Mouse (Mus musculus): ENCODE measurements around the gene Ireb2. TPM values are rescaled to one million over a fixed set of nuclear protein-coding genes. Genes with fewer than 3 reads are reported as not detected.
"Not testable (repeated sequence)": the region's sequence is repeated elsewhere in the genome, so short reads cannot be mapped to it uniquely, and the experiment has no call there.

The Ireb2 gene
- polyA plus RNA-seq, 1 experiment from 2014 or later: 46.5 TPM

- no peak overlapping the region for H3K9ac ChIP-seq
- peaks cover 7% of the 10 kb centered on the region; the same call in 1 of the 2 replicates for H3K36me3 ChIP-seq
- peak overlapping the region; percentile 10; the same call in 1 of the 2 replicates for H3K27ac ChIP-seq
- ATAC-seq (ENCODE audit: low FRiP score): peak; percentile 49
- H3K4me1 ChIP-seq (replicated peaks): peaks cover 12% of the 10 kb centered on the region
- peak overlapping the region; percentile 86 for H3K4me2 ChIP-seq
- peak overlapping the region; percentile 61; the same call in 1 of the 2 replicates for H3K4me3 ChIP-seq
- H3K9me3 ChIP-seq: no peaks in the 10 kb centered on the region
- 66% methylated on average over 8 of the region's 8 CpGs for WGBS
- H3K27me3 ChIP-seq: no peaks in the 10 kb centered on the region
These were observed 52.8 kb downstream of the Ireb2 start for GRCm38 (mm10) chr9:54916401-54916800.

GRCm38 (mm10) chr9:54917010-54917677 lies 53.6 kb downstream of the Ireb2 start, which contains the start of gene Hykk:
Gene Hykk, plus strand, starts transcription at chr9:54917283.
- Histone ChIP-seq H3K27ac (peak within 1 kb of the TSS; percentile 24), H3K4me3 (peak within 1 kb of the TSS; percentile 61), H3K9ac (peak within 1 kb of the TSS; percentile 76), H3K27me3 (no peaks in the 10 kb centered on the region), H3K4me2 (peak within 1 kb of the TSS; percentile 86), H3K36me3 (peaks cover 2% of the 10 kb centered on the region), H3K9me3 (no peaks in the 10 kb centered on the region), H3K4me1 (replicated peaks) (peaks cover 12% of the 10 kb centered on the region)
- ATAC-seq (ENCODE audit: low FRiP score): peak; percentile 100
- under 1% methylated on average over 34 of the region's 34 CpGs for WGBS

- Histone ChIP-seq H3K4me2 (peak overlapping the region; percentile 86; the same call in 1 of the 2 replicates), H3K9me3 (no peaks in the 10 kb centered on the region; the same call in 1 of the 2 replicates), H3K27me3 (no peaks in the 10 kb centered on the region), H3K36me3 (peaks cover 9% of the 10 kb centered on the region), H3K4me3 (no peak overlapping the region), H3K9ac (no peak overlapping the region), H3K27ac (no peak overlapping the region), H3K4me1 (replicated peaks) (peaks cover 12% of the 10 kb centered on the region)
- WGBS: 80% methylated on average over 2 of the region's 2 CpGs
- ATAC-seq (ENCODE audit: low FRiP score): no peak
These were observed 54.6 kb downstream of the Ireb2 start for GRCm38 (mm10) chr9:54918191-54918590.

- WGBS: 92% methylated on average over 5 of the region's 5 CpGs
- Histone ChIP-seq H3K27me3 (no peaks in the 10 kb centered on the region), H3K4me2 (no peak overlapping the region), H3K9ac (no peak overlapping the region), H3K4me3 (no peak overlapping the region), H3K36me3 (peaks cover 9% of the 10 kb centered on the region), H3K4me1 (replicated peaks) (peaks cover 12% of the 10 kb centered on the region), H3K27ac (no peak overlapping the region), H3K9me3 (no peaks in the 10 kb centered on the region; the same call in 1 of the 2 replicates)
- no peak for ATAC-seq (ENCODE audit: low FRiP score)
These were observed 55.2 kb downstream of the Ireb2 start for GRCm38 (mm10) chr9:54918781-54919180.

DNA sequence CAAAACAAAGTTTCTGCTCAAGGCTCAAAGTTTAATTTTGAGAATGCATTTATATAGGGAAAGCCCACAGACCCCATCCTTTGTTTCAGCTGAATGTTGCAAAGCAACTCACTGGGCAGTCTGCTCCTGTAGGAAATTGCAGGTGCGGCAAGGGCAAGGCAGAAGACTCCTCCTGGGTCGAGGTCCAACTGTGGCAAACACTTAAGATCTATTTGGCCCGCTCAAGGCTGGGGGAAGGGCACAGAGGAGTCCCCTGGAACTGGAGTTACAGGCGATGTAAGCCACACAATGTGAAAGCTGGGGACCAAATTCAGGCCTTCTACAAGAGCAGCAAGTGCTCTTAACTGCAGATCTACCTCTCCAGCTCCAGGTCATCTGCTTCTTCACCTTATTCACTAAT lies 56.4 kb downstream of the Ireb2 start:
- H3K27ac ChIP-seq: no peak overlapping the region
- peaks cover 12% of the 10 kb centered on the region for H3K4me1 ChIP-seq (replicated peaks)
- 64% methylated on average over 4 of the region's 4 CpGs for WGBS
- no peak for ATAC-seq (ENCODE audit: low FRiP score)
- peaks cover 9% of the 10 kb centered on the region for H3K36me3 ChIP-seq
- H3K4me3 ChIP-seq: no peak overlapping the region
- H3K27me3 ChIP-seq: no peaks in the 10 kb centered on the region
- H3K9me3 ChIP-seq: no peaks in the 10 kb centered on the region; the same call in 1 of the 2 replicates
- no peak overlapping the region for H3K9ac ChIP-seq
- H3K4me2 ChIP-seq: no peak overlapping the region

GRCm38 (mm10) chr9:54930741-54931140 lies 67.2 kb downstream of the Ireb2 start:
- H3K4me1 ChIP-seq (replicated peaks): no peaks in the 10 kb centered on the region
- no peak overlapping the region for H3K27ac ChIP-seq
- no peaks in the 10 kb centered on the region for H3K9me3 ChIP-seq
- H3K4me2 ChIP-seq: no peak overlapping the region
- H3K36me3 ChIP-seq: no peaks in the 10 kb centered on the region
- 92% methylated on average over 1 of the region's 1 CpGs for WGBS
- no peak overlapping the region for H3K9ac ChIP-seq
- no peaks in the 10 kb centered on the region for H3K27me3 ChIP-seq
- ATAC-seq (ENCODE audit: low FRiP score): no peak
- no peak overlapping the region for H3K4me3 ChIP-seq

- Histone ChIP-seq H3K27me3 (no peaks in the 10 kb centered on the region), H3K4me3 (no peak overlapping the region), H3K36me3 (no peaks in the 10 kb centered on the region), H3K27ac (no peak overlapping the region), H3K9me3 (no peaks in the 10 kb centered on the region), H3K4me2 (no peak overlapping the region), H3K9ac (no peak overlapping the region), H3K4me1 (replicated peaks) (no peaks in the 10 kb centered on the region)
- ATAC-seq (ENCODE audit: low FRiP score): no peak
- WGBS: 5% methylated on average over 1 of the region's 1 CpGs
These were observed 68.2 kb downstream of the Ireb2 start for GRCm38 (mm10) chr9:54931765-54932164.

GRCm38 (mm10) chr9:54932379-54932778 lies 68.8 kb downstream of the Ireb2 start:
- no peak overlapping the region for H3K4me2 ChIP-seq
- no peaks in the 10 kb centered on the region for H3K36me3 ChIP-seq
- H3K4me1 ChIP-seq (replicated peaks): no peaks in the 10 kb centered on the region
- H3K4me3 ChIP-seq: no peak overlapping the region
- H3K9me3 ChIP-seq: no peaks in the 10 kb centered on the region
- no peak overlapping the region for H3K27ac ChIP-seq
- no peaks in the 10 kb centered on the region for H3K27me3 ChIP-seq
- WGBS: 66% methylated on average over 2 of the region's 2 CpGs
- no peak overlapping the region for H3K9ac ChIP-seq
- no peak for ATAC-seq (ENCODE audit: low FRiP score)

DNA sequence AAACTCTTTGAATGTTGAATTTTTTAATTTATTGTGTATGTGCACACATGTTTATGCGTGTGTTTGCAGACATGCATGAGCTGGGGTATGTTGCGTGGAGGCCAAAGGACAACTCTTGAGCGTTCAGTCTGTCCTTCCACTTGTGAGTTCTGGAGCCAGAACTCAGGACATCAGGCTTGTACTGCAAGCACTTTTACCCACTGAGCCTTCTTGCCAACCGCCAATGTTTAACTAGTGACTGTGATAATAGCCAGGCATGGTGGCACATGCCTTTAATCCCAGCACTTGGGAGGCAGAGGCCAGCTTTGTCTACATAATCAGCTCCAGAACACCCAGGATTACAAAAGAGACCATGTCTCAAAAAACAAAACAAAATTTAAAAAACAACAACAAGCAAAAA lies 78.5 kb downstream of the Ireb2 start:
- 94% methylated on average over 4 of the region's 4 CpGs for WGBS
- Histone ChIP-seq H3K27ac (no peak overlapping the region), H3K36me3 (no peaks in the 10 kb centered on the region), H3K4me1 (replicated peaks) (no peaks in the 10 kb centered on the region), H3K27me3 (no peaks in the 10 kb centered on the region), H3K4me3 (no peak overlapping the region), H3K9ac (no peak overlapping the region), H3K4me2 (no peak overlapping the region), H3K9me3 (no peaks in the 10 kb centered on the region)
- ATAC-seq (ENCODE audit: low FRiP score): no peak

- no peak for ATAC-seq (ENCODE audit: low FRiP score)
- Histone ChIP-seq H3K4me1 (replicated peaks) (no peaks in the 10 kb centered on the region), H3K9ac (no peak overlapping the region), H3K9me3 (no peaks in the 10 kb centered on the region), H3K4me3 (no peak overlapping the region), H3K27ac (no peak overlapping the region), H3K36me3 (no peaks in the 10 kb centered on the region), H3K4me2 (no peak overlapping the region), H3K27me3 (no peaks in the 10 kb centered on the region)
- 79% methylated on average over 2 of the region's 2 CpGs for WGBS
These were observed 80.9 kb downstream of the Ireb2 start for GRCm38 (mm10) chr9:54944467-54944866.

- Histone ChIP-seq H3K9me3 (no peaks in the 10 kb centered on the region), H3K36me3 (no peaks in the 10 kb centered on the region), H3K4me3 (no peak overlapping the region), H3K27ac (no peak overlapping the region), H3K9ac (no peak overlapping the region), H3K4me2 (no peak overlapping the region), H3K4me1 (replicated peaks) (peaks cover 4% of the 10 kb centered on the region), H3K27me3 (no peaks in the 10 kb centered on the region)
- no peak for ATAC-seq (ENCODE audit: low FRiP score)
- WGBS: 81% methylated on average over 16 of the region's 16 CpGs
These were observed 82.7 kb downstream of the Ireb2 start for GRCm38 (mm10) chr9:54946256-54946655.

GRCm38 (mm10) chr9:54949465-54949864 lies 85.9 kb downstream of the Ireb2 start:
- Histone ChIP-seq H3K4me3 (no peak overlapping the region), H3K27ac (no peak overlapping the region), H3K27me3 (no peaks in the 10 kb centered on the region), H3K9ac (no peak overlapping the region), H3K9me3 (no peaks in the 10 kb centered on the region), H3K4me1 (replicated peaks) (peaks cover 30% of the 10 kb centered on the region), H3K36me3 (peaks cover 20% of the 10 kb centered on the region), H3K4me2 (no peak overlapping the region)
- ATAC-seq (ENCODE audit: low FRiP score): no peak

DNA sequence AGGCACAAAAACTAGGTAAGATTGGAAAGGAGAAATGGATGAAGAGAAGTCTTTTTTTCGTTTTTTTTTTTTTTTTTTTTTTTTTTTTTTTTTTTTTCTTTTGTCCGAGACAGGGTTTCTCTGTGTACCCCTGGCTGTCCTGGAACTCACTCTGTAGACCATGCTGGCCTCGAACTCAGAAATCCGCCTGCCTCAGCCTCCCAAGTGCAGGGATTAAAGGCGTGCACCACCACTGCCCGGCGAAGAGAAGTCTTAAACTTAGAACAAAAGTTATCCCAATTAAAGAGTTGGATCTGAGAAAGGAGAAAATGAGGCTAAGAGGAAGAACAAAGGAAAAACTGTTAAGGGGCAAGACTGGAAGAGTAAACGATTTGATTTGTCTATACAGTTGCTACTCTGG lies 86.6 kb downstream of the Ireb2 start:
- not testable (repeated sequence) for H3K27me3 ChIP-seq, H3K9me3 ChIP-seq
- 0 out of 2 replicates have a peak, but pooled peaks have one; percentile 47 for ATAC-seq (ENCODE audit: low FRiP score)
- WGBS: 45% methylated on average over 8 of the region's 8 CpGs
- Histone ChIP-seq H3K4me1 (replicated peaks) (peaks cover 30% of the 10 kb centered on the region), H3K4me3 (peak overlapping the region; percentile 87), H3K27ac (peak overlapping the region; percentile 96), H3K4me2 (peak overlapping the region; percentile 74), H3K36me3 (peaks cover 24% of the 10 kb centered on the region), H3K9ac (peak overlapping the region; percentile 63)

All from hindbrain, embryonic 13.5 days (tissue).